Mouse (Mus musculus): ENCODE results near the gene Ranbp9.

Gene Ranbp9

GRCm38 (mm10) chr13:43450686-43451085, 30.4 kb downstream of the Ranbp9 start:
- no peak for DNase-seq (ENCODE audit: low spot score)

DNA sequence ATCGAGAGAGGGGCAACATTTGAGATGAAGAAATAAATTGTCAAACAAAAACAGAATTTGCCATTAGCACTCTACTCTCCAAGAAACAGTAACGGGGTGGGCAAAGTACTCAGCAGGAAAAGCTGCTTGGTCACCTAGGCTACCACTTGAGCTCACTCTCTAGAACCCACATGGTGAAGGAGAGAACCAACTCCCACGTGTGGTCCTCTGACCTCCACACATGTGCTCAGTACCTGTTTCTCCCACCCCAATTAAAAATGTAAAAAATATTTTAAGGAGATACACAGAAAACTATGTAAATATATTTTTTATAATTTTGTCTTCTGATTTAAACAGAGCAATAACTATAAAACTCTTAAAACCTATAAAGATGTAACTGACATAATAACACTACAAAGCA, 33.4 kb downstream of the Ranbp9 start:
- DNase-seq (ENCODE audit: low spot score) = no peak

GRCm38 (mm10) chr13:43445754-43446153, 35.3 kb downstream of the Ranbp9 start:
- no peak for DNase-seq (ENCODE audit: low spot score)

- no peak for DNase-seq (ENCODE audit: low spot score)
Measured at GRCm38 (mm10) chr13:43444717-43445116, 36.4 kb downstream of the Ranbp9 start.

DNA sequence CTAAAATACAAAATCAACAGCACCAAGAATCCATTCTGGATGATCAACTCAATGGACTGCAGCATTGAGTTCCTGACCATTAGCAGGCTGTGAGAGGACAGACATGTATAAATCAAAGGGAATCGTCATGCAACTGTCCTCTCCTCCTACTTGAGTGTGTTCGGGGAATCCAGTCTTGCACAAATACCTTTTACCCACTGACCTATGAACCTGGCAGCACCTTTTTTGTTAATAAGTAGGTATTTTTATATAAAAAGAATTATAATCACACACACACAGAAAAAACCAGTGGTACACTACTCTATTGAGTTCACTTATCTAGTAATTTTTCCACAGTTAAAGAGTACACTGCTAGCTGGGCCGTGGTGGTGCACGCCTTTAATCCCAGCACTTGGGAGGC, 37.4 kb downstream of the Ranbp9 start:
- no peak for DNase-seq (ENCODE audit: low spot score)

DNA sequence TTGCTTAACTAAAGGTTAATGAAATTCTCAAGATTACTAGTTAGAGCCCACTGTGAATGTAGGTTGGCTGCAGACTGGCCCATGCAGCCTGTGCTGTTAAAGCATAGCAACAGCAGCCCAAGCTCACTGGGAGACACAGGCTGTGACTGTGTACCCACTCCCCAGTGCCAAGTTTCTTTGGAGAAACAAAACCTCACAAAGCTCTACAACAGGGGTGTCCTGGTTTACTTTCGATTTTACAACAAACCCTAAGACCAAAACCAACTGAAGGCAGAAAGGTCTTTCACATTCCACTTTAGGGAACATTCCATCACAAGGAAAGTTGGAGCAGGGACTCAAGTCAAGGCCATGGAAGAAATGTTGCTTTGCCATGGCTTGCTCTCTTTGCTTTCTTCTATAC, 38.5 kb downstream of the Ranbp9 start:
- DNase-seq (ENCODE audit: low spot score) = no peak

- no peak for DNase-seq (ENCODE audit: low spot score)
Measured at GRCm38 (mm10) chr13:43440376-43440775, 40.7 kb downstream of the Ranbp9 start.

DNA sequence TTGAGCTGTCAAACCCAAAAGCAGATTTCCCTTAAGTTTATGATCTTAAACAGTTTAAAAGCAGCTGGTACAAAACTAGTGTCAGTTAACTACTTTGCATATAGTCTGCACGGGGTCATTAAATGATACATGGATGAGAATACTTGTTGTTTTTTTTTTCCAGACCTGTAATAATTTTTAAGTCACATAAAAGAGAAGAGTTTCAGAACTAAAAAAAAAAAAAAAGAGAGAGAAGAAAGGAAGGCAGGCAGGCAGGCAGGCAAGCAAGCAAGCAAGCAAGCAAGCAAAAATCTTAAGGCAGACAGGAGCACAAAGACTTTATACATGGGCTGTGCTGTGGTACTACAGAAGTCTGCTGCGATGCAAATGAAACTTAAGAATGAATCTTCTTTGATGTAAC, 47.7 kb downstream of the Ranbp9 start:
- no peak for DNase-seq (ENCODE audit: low spot score)

DNA sequence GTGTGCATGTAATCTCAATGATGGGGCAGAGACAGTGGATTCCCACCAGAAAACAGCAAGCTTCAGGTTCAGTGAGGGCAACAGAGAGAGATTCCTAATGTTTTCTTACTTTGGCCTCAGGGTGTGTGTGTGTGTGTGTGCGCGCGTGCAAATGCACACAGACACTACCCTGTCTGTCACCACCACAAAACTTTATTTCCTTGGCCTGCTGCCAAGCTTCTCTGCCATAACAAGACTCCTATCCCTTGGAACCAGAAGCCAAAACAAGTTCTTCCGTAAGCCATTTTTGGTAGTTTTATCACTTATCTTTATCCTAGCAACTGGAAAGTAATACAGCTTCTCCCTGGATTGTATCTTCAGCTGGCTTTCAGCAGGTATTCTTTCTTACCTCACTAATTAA, 52.6 kb downstream of the Ranbp9 start:
- no peak for DNase-seq (ENCODE audit: low spot score)

DNA sequence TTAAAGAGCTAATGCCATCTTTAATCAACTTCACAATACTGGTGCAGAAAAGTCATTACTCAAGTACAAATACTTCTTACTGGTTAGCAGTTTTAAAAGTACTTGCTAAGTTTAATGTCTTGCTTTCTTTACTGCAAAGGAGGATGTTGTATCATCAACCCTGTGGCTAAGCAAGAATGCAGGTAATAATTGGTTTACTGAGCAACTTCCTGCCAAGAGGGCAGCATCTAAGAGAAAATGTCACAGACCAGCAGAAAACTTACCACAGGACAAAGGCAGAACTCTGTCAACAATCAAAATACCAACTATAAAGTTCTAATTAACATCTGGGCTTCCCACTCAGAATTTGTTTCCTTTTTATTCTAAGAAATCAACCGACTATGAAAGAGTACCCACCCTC, 65.8 kb downstream of the Ranbp9 start:
- DNase-seq (ENCODE audit: low spot score) = no peak

GRCm38 (mm10) chr13:43413611-43414010, 67.5 kb downstream of the Ranbp9 start:
- DNase-seq (ENCODE audit: low spot score) = no peak

GRCm38 (mm10) chr13:43412311-43412710, 68.8 kb downstream of the Ranbp9 start:
- DNase-seq (ENCODE audit: low spot score) = no peak

DNA sequence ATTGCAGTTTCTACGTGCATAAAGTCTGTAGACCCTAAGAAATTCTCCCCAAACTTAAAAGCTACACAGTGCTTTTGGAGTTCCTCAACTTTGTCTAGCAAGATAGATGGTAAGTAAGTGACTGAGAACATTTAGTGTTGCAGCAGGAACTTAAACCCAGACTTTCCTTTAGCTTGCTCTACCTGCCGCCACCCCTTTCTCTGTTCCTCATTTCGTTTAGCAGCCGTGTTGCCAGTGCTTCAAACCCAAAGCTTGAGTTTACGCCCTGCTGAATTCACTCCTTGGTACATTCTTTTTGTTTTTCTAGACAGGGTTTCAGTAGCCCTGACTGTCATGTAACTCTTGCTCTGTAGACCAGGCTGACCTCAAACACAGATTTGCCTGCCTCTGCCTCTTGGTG, 81.5 kb downstream of the Ranbp9 start:
- DNase-seq (ENCODE audit: low spot score) = no peak

- DNase-seq (ENCODE audit: low spot score) = peak; percentile 95
Measured at GRCm38 (mm10) chr13:43398297-43399080, 82.6 kb downstream of the Ranbp9 start, which contains the start of gene Nol7. Gene Nol7, plus strand, starts transcription at chr13:43398390.

- no peak for DNase-seq (ENCODE audit: low spot score)
Measured at GRCm38 (mm10) chr13:43397700-43398296, 83.3 kb downstream of the Ranbp9 start.

DNA sequence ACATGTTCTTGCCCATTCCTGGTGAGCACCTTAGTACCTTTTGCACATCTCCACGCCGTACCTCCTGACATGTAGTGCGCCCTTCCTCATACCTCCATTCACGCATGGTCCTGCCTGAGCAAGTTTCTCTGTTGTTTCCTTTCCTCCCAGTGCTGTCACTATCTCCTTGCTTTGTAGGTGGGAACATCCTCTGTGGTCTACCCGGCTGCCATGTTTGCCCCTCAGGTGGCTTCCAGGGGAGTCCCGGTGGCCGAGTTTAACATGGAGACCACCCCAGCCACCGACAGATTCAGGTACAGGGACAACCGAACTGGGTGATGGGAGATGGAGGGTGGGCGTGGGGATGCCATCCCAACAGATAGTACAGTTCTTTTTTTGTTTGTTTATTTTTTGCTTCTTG, 95.8 kb downstream of the Ranbp9 start:
- no peak for DNase-seq (ENCODE audit: low spot score)

DNA sequence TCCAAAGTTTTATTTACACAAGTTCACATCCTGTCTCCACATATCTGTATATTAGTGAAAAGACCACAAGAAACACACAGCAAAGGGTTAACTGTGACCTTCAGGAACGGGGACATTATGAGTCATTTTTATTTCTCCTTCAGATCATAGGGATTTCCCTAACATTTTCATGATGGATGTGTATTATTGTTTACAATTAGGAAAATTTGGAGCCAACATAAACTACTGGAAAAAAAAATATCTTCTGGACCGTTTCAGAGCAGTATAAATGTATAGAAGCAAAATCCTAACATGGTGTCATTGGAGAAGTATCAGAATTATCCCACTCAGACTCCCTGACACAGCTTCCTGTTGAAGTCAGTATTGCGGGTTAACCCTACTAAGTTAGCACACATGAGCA, 101.1 kb downstream of the Ranbp9 start:
- no peak for DNase-seq (ENCODE audit: low spot score)

GRCm38 (mm10) chr13:43374918-43375432, 106.1 kb downstream of the Ranbp9 start:
- DNase-seq (ENCODE audit: low spot score) = no peak

DNA sequence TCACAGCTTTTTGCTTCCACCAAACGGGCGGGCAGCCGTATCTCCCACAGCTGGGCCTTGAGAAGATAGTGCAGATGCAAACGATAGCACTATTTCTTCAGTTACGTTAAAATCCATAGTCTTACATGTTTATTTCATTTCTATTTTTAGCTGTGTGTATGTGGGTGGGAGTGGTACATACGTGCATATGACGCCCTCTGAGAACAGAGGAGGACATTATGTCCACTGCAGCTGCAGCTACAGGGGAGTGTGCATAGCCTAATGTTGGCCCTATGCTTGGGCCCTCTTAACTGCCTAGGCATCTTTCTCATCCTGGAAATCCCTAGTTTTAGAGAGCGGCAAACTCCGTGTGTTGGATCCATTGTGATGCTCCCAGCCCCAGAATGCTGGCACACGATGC, 106.9 kb downstream of the Ranbp9 start:
- DNase-seq (ENCODE audit: low spot score) = no peak

DNA sequence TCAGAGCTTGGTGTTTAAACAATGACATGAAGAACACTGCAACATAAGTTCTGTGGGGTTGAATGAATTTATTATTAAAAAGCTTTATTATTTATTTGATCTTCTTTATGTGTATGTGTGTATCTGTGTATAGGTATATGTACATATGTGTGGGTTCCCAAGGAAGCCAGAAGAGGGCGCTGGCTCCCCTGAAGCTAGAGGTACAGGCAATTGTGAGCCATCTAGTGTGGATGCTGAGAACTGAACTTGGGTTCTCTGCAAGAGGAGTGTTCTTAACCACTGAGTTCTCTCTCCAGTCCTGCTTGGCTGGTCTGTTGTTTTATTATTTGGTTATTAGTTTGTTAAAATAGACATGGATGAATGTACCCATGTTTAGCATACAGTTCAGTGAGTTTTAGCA, 108.2 kb downstream of the Ranbp9 start:
- no peak for DNase-seq (ENCODE audit: low spot score)

DNA sequence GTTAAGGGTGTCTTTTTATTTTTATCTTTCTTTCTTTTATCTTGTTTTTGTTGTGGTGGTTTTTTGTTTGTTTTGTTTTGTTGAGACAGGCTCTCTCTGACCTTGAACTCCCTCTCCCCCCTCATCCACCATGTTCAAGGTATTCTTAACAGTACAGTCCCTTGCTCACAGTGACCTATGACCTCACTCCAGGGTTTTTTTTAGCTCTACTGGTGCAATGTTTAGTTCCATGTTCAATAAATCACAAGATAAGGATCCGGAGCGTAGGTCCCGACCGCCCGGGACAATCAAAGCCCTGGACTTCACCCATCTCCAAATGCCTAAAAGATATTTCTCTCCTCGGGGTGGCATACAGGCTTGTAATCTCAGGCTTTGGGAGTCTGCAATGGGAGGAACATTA, 111.0 kb downstream of the Ranbp9 start:
- no peak for DNase-seq (ENCODE audit: low spot score)

GRCm38 (mm10) chr13:43365825-43366184, 115.3 kb downstream of the Ranbp9 start:
- no peak for DNase-seq (ENCODE audit: low spot score)

DNA sequence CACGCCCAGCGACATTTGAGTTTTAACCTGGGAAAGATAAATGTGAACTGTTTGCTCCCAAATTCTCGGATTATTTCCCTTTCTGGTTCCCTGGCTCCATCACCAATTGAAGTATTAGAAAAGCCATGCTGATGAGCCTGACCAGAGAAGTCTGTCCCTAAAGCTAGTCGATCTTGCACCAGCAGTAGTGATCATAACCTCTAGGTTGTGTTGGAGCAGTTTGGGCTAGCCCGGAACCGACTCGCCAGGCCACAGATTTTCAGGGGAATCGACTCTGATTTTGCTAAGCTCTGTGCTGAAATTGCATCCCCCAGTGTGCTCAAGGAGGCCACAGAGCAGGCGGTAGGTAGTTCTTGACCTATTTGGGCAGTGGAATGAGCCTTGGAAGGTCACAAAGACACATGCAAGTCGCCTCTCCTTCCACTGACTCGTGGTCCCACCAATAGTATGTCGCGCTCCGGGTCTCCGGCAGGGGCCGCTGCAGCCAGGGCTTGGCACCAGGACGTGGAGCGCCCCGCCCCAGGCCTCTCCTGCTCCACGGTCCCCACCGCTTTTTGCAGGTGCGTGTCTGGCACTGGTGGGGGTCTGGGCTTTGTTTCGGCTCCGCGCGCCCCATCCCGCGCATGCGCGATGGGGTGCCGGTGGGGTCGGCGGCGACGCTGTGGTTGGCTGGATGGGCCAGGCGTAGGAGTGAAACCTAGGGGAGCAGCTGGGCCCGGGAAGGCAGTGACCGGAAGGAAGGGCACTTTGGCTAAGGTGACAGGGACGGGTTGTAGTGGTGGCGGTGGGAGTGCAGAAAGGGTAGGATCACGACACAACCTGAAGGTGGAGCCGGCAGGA, 115.9 kb downstream of the Ranbp9 start, which contains the start of gene Sirt5:
Gene Sirt5, plus strand, starts transcription at position 512 of the 840 bp plus-strand sequence.
- DNase-seq (ENCODE audit: low spot score) = peak; percentile 66
